Mouse (Mus musculus) kidney, adult 2 months (tissue): ENCODE results near the gene Crebl2.

Source experiments
- CTCF ChIP-seq: fragments of 200-500 bp; conservative IDR thresholded peaks from 2 replicates; pipeline ENCODE4 v1.5.1; 2011; ENCODE audit warnings: low read depth, mild to moderate bottlenecking, control low read depth, low read length, moderate library complexity, mixed read lengths; ENCODE audit not compliant: insufficient read depth, insufficient read length
- POLR2A ChIP-seq: fragments of 200-500 bp; IDR thresholded peaks from one replicate; pipeline ENCODE4 v1.6.1; 2011; ENCODE audit warnings: low read depth, low read length, control low read depth

DNA sequence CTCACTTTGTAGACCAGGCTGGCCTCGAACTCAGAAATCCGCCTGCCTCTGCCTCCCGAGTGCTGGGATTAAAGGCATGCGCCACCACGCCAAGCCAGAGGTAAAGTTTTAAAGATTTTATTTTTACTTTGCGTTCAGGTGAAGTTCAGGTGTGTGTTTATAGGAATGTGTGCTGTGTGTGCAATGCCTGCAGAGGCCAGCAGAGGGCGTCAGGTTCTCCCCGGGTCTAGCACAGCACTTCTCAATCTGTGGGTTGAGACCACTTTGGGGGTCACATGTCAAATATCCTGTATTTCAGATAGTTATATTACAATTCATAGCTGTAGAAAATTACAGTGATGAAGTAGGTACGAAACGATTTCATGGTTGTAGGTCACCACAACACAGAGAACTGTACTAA is 7.1 kb upstream of the Crebl2 start:
- TF ChIP-seq CTCF (peak; percentile 59), POLR2A (no peak)
